Mouse (Mus musculus): ENCODE results near the gene Lig3. TPM values are rescaled to one million over a fixed set of nuclear protein-coding genes. Genes with fewer than 3 reads are reported as not detected.

Lig3 gene
- 4.7 and 5.9 TPM in 2 replicates for polyA plus RNA-seq (2012; rRNA removed)

DNA sequence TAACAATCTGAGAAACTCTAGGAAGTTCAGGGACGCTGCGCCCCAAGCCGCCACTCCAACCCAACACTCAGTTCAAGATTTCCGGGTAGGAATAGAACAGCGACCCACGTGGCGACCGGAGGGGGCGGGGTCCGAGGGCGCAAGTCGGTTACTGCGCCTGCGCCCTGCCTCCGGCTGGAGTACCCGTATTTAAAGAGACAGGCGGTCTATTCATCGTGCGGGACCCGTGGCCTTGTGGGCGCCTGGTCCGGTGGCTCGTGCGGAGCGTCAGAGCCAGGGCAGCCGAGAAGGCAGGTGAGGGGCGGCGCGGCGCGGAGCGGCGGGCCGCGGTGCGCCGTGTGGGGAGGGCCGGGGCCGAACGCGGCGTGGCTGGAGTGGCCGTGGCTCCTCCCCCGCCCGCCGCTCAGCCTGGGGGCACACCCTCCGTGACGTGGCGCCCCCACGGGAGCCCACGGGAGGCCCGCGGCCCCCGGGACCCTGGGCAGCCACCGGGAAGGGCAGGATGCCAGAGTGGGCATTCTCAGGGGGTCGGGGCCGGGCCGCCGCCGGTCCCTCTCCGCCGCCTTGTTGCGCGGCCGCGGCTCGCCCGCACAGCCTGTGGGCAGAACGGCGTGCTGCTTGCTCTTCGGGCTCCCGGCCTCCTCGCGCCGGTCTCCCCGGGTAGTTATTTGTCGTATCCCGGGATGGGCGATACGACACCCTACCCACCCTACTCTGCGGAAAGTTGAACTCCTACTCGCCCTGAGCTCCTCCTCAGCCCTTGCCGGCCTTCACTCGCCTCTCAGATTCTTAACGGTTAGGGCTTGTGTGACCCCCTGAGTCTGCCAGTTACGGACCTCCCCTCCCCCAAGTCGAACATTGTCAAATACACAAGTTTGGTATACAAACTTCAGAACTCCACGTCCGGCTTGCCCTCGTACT, at the start of gene Lig3:
Gene Lig3, plus strand, starts transcription at position 126 of the 921 bp plus-strand sequence.

GRCm38 (mm10) chr11:82763742-82764437, 17.0 kb upstream of the Lig3 start, which contains the start of the genes Cct6b and Zfp830:
Gene Cct6b (minus strand): TSS chr11:82764321.
Gene Zfp830 (plus strand): TSS chr11:82764345.

Other genes with a start within 250 kb of the Lig3 start
- gene Cct6b, start 16.8 kb upstream of the Lig3 start, polyA plus RNA-seq (2012; rRNA removed): 0.10 TPM in 1 of 2 replicates, not detected in the other
- gene Zfp830, start 16.8 kb upstream of the Lig3 start, polyA plus RNA-seq (2012; rRNA removed): 0.90 and 1.1 TPM in 2 replicates
- gene Rffl, start 90.1 kb downstream of the Lig3 start, polyA plus RNA-seq (2012; rRNA removed): 8.1 and 8.5 TPM in 2 replicates
- 2.5 and 3.9 TPM in 2 replicates for gene Rad51d, start 109.5 kb downstream of the Lig3 start, polyA plus RNA-seq (2012; rRNA removed)
- gene Fndc8, start 111.0 kb downstream of the Lig3 start, polyA plus RNA-seq (2012; rRNA removed): 0.04 and 0.11 TPM in 2 replicates
- gene Nle1, start 127.3 kb downstream of the Lig3 start, polyA plus RNA-seq (2012; rRNA removed): 15.3 and 18.4 TPM in 2 replicates
- gene Unc45b, start 129.4 kb downstream of the Lig3 start, polyA plus RNA-seq (2012; rRNA removed): 1.1 and 1.7 TPM in 2 replicates
- gene Slfn5, start 170.2 kb downstream of the Lig3 start, polyA plus RNA-seq (2012; rRNA removed): 0.59 and 1.3 TPM in 2 replicates
- 0.22 and 0.40 TPM in 2 replicates for gene Slfn9, start 210.7 kb downstream of the Lig3 start, polyA plus RNA-seq (2012; rRNA removed)
- gene Slfn8, start 239.7 kb downstream of the Lig3 start, polyA plus RNA-seq (2012; rRNA removed): 0.22 TPM in 1 of 2 replicates, not detected in the other